Mouse (Mus musculus) stomach, embryonic 14.5 days (tissue): ENCODE results near the gene Tubgcp6. TPM values are rescaled to one million over a fixed set of nuclear protein-coding genes. Genes with fewer than 3 reads are reported as not detected.
A peak's percentile ranks its signal among the peaks of the same experiment; 100 is the strongest.

Experiments
- ATAC-seq: fragments of 200-750 bp; cut with Nextera tagmentation; 2 replicates; pipeline ENCODE4 v1.8.0; 2017; ENCODE audit warnings: low read depth, moderate TSS enrichment; ENCODE audit not compliant: insufficient number of reproducible peaks, insufficient read depth, low FRiP score
- H3K27ac ChIP-seq: fragments of 300-500 bp; sonication (generic); 2 replicates; pipeline ENCODE4 v1.5.1; 2014; ENCODE audit warnings: mild to moderate bottlenecking, low read length, moderate library complexity, mixed read lengths
- H3K27me3 ChIP-seq: fragments of 300-500 bp; sonication (generic); 2 replicates; pipeline ENCODE4 v1.6.1; 2014; ENCODE audit warnings: low read length, control low read depth, mixed read lengths; ENCODE audit not compliant: control insufficient read depth, insufficient read depth
- H3K36me3 ChIP-seq: fragments of 300-500 bp; sonication (generic); 2 replicates; pipeline ENCODE4 v1.6.1; 2014; ENCODE audit warnings: mild to moderate bottlenecking, control low read depth, low read length, moderate library complexity, mixed read lengths; ENCODE audit not compliant: control insufficient read depth, insufficient read depth
- H3K4me1 ChIP-seq: fragments of 300-500 bp; sonication (generic); 2 replicates; pipeline ENCODE4 v1.6.1; 2014; ENCODE audit warnings: low read length, control low read depth, mixed read lengths; ENCODE audit not compliant: control insufficient read depth, insufficient read depth
- H3K4me2 ChIP-seq: fragments of 300-500 bp; sonication (generic); replicated peaks from 2 replicates; pipeline ENCODE4 v1.6.1; 2014; ENCODE audit warnings: low read depth, low read length, control low read depth
- H3K4me3 ChIP-seq: fragments of 300-500 bp; sonication (generic); 2 replicates; pipeline ENCODE4 v1.5.1; 2014; ENCODE audit warnings: low read depth, low read length, control low read depth
- H3K9ac ChIP-seq: fragments of 300-500 bp; sonication (generic); replicated peaks from 2 replicates; pipeline ENCODE4 v1.6.1; 2014; ENCODE audit warnings: low read depth, mild to moderate bottlenecking, control low read depth, low read length, moderate library complexity, mixed read lengths
- H3K9me3 ChIP-seq: fragments of 300-500 bp; sonication (generic); 2 replicates; pipeline ENCODE4 v1.6.1; 2016; ENCODE audit warnings: low read depth, low read length, control low read depth; ENCODE audit not compliant: control insufficient read depth
- WGBS: fragments of 180-500 bp; shearing (Covaris S2); extraction: QIAGEN DNeasy Blood & Tissue Kit; methylation state at CpG from one replicate; pipeline ENCODE4 v1.1.7; 2014; 5-methylcytosine and 5-hydroxymethylcytosine counted together
- polyA plus RNA-seq: library from polyadenylated mRNA; unstranded; fragments of >200 nt; fragmentation: Nextera tagmentation; extraction: Ambion mirVana; gene quantifications from 2 replicates; pipeline ENCODE4 v1.2.1, GENCODE M21; 2014

Gene Tubgcp6
- polyA plus RNA-seq, 1 experiment from 2014 or later = 17.2 TPM

DNA sequence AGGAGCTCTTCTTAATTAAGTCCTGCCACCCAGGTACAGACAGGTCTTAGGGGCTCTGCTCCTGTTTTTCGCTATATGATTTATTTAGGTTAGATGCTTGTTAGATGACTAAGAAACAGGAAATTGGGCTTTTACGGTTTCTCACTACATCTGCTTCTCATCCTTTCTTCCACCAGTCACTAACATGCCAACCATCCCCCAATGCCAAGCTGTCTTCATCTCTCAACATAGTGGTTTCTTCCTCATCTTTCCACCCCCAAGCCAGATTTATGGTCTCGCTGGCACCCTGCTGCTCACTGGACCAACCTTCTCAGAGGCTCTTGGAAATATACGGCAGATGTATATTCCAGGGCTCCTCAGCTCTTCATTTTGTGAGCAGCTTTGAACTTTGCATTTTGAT is 32.2 kb downstream of the Tubgcp6 start:
- 83% methylated on average over 4 of the region's 4 CpGs for WGBS
- Histone ChIP-seq H3K4me1 (peaks cover 6% of the 10 kb centered on the region; the same call in 1 of the 2 replicates), H3K9me3 (no peaks in the 10 kb centered on the region), H3K9ac (no peak overlapping the region), H3K4me2 (no peak overlapping the region), H3K27ac (no peak overlapping the region), H3K36me3 (peaks cover 36% of the 10 kb centered on the region), H3K27me3 (no peaks in the 10 kb centered on the region), H3K4me3 (no peak overlapping the region)
- ATAC-seq = no peak

DNA sequence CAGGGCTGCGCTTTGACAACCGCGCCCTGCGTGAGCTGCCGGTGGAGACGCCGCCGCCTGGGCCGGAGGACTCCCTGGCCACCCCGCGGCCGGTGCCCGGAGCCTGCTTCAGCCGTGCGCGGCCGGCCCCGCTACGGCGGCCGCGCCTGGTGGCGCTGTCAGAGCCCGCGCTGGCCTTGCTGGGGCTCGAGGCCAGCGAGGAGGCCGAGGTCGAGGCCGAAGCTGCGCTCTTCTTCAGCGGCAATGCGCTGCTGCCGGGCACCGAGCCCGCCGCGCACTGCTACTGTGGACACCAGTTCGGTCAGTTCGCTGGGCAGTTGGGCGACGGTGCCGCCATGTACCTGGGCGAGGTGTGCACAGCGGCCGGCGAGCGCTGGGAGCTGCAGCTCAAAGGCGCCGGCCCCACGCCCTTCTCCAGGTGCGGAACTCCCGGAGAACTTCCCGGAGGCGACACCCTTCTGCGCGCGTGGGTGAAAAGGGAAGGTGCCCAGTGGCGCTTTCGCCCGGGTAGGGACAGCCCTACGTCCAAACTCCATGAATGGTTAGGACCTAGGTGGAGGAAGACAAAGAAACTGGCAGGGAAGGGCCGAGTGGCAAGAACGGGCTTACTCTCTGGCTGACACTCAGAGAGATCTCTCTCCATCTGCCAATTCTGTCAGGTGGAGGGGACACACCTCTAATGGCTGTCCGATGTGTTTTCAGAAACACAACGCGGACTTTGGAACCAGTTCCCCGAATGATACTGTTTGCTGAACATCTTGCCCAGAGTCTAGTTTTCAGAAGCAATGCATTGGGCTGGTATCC is 33.5 kb downstream of the Tubgcp6 start:
- 3% methylated on average over 68 of the region's 68 CpGs for WGBS
- Histone ChIP-seq H3K9ac (peak overlapping the region; percentile 90), H3K4me3 (peak overlapping the region; percentile 98), H3K27me3 (no peaks in the 10 kb centered on the region), H3K9me3 (no peaks in the 10 kb centered on the region), H3K27ac (peak overlapping the region; percentile 33; the same call in 1 of the 2 replicates), H3K36me3 (peaks cover 36% of the 10 kb centered on the region), H3K4me2 (peak overlapping the region; percentile 94), H3K4me1 (peaks cover 6% of the 10 kb centered on the region; the same call in 1 of the 2 replicates)
- peak; percentile 39 for ATAC-seq

DNA sequence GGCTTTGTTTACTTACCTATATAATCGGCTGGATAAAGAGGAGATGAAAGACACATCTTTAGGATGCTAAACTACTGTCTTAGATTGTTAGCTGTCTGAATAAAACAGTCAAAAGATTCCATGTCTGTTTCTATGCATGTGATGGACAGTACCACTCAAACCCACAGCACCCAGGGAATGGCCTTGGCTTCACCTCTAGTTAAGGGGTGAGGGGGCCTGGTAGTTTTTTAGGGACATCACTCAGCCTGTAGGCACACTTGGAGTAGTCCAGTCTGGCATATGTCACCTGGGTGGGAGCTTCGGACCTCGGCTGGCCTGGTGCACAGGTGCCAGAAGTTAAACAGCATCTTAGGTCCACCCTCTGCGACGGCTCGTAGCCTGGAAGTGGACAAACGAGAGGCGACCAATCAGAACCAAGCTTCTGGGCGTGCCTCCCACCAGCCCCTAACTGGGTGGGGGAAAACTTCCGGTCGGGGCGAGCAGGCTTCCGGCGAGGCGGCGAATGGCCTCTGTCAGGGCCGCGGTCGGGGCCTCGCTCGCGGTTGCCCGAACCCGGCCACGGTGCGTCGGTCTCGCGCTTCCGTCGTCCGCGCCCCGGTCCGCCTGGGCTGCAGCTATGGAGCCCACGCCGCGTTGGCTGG is 34.2 kb downstream of the Tubgcp6 start, which contains the start of gene Selenoo:
Gene Selenoo, plus strand, starts transcription at position 478 of the 641 bp plus-strand sequence.
- peak within 1 kb of the TSS; percentile 98 for H3K4me3 ChIP-seq
- 1% methylated on average over 38 of the region's 38 CpGs for WGBS
- H3K4me2 ChIP-seq = peak within 1 kb of the TSS; percentile 94
- H3K27me3 ChIP-seq = no peaks in the 10 kb centered on the region
- H3K27ac ChIP-seq = peak within 1 kb of the TSS; percentile 33; the same call in 1 of the 2 replicates
- peak within 1 kb of the TSS; percentile 90 for H3K9ac ChIP-seq
- H3K4me1 ChIP-seq = peaks cover 6% of the 10 kb centered on the region; the same call in 1 of the 2 replicates
- H3K36me3 ChIP-seq = peaks cover 33% of the 10 kb centered on the region
- peak; percentile 94 for ATAC-seq
- H3K9me3 ChIP-seq = no peaks in the 10 kb centered on the region

DNA sequence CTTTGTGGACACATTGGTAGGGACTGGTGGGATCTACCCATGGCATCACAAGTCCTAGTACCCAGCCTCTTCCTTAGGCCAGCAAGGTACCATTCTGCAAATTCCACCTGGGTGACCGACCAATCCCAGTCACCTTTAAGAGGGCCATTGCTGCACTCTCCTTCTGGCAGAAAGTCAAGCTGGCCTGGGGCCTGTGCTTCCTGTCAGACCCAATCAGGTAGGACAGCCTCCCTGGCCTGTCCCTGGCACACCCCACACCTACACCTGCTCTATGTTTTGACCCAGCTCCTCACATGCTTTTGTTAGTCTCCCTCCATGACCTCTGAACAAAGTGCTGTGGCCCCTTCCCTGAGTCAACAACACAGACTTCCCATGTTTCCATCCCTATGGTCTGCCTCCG is 38.1 kb downstream of the Tubgcp6 start:
- H3K4me3 ChIP-seq = no peak overlapping the region
- WGBS = 86% methylated on average over 2 of the region's 2 CpGs
- no peak overlapping the region for H3K4me2 ChIP-seq
- H3K27me3 ChIP-seq = no peaks in the 10 kb centered on the region
- H3K9me3 ChIP-seq = no peaks in the 10 kb centered on the region
- ATAC-seq = no peak
- H3K27ac ChIP-seq = no peak overlapping the region
- peaks cover 2% of the 10 kb centered on the region; the same call in 1 of the 2 replicates for H3K4me1 ChIP-seq
- no peak overlapping the region for H3K9ac ChIP-seq
- H3K36me3 ChIP-seq = peaks cover 38% of the 10 kb centered on the region

DNA sequence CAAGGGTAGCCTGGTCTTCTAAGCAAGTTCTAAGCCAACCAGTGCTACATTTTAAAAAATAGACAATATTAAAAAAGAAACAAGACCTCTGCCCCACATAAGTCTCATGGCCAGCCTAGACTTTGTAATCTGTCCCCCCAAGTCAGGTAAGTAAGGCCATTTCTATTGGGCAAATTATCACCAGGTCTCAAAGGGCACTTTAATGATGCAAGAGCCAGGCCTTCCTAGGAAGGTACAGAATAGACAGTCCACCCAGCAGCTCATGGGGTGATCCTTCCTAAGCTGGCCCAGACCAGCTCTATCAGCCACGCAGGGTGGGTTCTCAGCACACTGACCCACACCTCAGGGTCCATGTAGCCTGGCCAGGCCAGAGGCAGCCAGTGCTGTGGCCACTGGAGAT is 39.0 kb downstream of the Tubgcp6 start:
- H3K9me3 ChIP-seq = no peaks in the 10 kb centered on the region

DNA sequence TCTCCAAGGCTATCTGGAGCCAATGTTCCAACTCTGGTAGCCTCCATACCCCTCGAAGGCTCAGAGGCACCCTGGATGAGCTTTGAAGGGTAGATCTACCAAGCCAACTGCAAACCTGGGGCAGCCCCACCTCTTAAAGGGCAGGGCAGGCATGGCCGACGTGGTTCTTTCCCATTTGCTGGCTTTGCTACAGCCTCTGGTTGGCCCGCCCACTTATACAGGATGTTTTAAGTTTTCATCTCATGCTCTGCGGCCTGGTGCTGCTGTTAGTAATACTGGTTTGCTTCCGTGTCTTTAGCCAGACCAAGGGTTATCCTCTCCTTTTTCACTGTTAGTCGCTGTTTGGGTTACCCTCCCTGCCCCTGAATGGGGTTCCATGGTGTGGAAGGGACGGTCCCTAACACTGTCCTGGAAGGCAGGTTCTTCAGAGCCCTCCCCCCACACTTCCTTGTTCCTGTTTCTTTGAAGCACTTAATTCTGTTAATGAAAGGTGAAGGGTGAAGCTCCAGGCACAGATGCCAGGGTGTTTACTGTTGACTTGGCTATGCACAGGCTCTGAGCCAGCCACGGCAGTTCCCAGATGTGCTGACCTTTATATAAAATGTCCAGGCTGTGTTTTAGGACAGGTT is 44.6 kb downstream of the Tubgcp6 start:
- no peak for ATAC-seq
- no peaks in the 10 kb centered on the region for H3K27me3 ChIP-seq
- no peak overlapping the region for H3K9ac ChIP-seq
- peaks cover 29% of the 10 kb centered on the region for H3K4me1 ChIP-seq
- WGBS = 55% methylated on average over 9 of the region's 9 CpGs
- H3K9me3 ChIP-seq = no peaks in the 10 kb centered on the region
- H3K4me2 ChIP-seq = peak overlapping the region; percentile 25; the same call in 1 of the 2 replicates
- H3K4me3 ChIP-seq = no peak overlapping the region
- no peak overlapping the region for H3K27ac ChIP-seq
- peaks cover 13% of the 10 kb centered on the region; the same call in 1 of the 2 replicates for H3K36me3 ChIP-seq

More for the DNA sequence above, 39.0 kb downstream of the Tubgcp6 start:
- no peak overlapping the region for H3K9ac ChIP-seq
- ATAC-seq = no peak
- no peak overlapping the region for H3K4me2 ChIP-seq
- no peak overlapping the region for H3K4me3 ChIP-seq
- no peak overlapping the region for H3K27ac ChIP-seq
- H3K36me3 ChIP-seq = peaks cover 38% of the 10 kb centered on the region
- 93% methylated on average over 1 of the region's 1 CpGs for WGBS
- H3K4me1 ChIP-seq = no peaks in the 10 kb centered on the region
- H3K27me3 ChIP-seq = no peaks in the 10 kb centered on the region

DNA sequence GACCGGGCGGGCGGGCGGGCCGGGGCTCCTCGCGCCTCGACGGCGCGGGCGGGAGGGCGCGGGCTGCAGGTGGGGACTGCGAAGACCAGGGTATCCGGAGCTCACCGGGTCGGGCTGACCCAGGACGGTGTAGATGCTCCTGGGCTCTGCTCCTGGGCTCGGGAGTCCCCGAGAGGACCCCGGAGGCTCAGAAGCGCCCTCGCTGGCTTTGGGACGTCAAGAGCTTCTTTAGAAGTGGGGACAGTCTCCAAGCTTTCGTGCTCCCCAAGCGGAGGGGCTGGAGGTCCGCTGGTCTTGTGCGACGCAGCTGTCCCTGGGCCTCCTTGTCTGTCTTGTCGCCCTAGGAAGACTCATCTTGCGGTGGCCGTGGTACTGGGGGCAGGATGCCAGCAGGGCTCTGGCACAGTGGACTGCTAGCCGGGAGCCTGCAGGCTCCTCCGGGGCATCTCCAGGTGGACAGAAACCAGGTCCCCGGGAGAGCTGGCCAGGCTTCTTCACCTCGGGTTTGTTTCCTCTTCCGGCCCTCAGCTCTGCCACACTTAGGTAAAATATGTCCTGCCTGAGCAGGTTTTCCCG is 46.7 kb downstream of the Tubgcp6 start:
- peak overlapping the region; percentile 76 for H3K27ac ChIP-seq
- peak overlapping the region; percentile 89 for H3K9ac ChIP-seq
- H3K4me3 ChIP-seq = peak overlapping the region; percentile 83
- ATAC-seq = peak; percentile 50; the same call in 1 of the 2 replicates
- H3K4me2 ChIP-seq = peak overlapping the region; percentile 79
- H3K4me1 ChIP-seq = peaks cover 29% of the 10 kb centered on the region
- peaks cover under 1% of the 10 kb centered on the region; the same call in 1 of the 2 replicates for H3K36me3 ChIP-seq
- no peaks in the 10 kb centered on the region for H3K9me3 ChIP-seq
- no peaks in the 10 kb centered on the region for H3K27me3 ChIP-seq
- under 1% methylated on average over 36 of the region's 39 CpGs for WGBS
